Mouse (Mus musculus) lung, adult 2 months (tissue): ENCODE results near the gene Ttc23.

ENCODE experiments used
- CTCF ChIP-seq: fragments of 200-500 bp; IDR thresholded peaks from 2 replicates; pipeline ENCODE4 v1.5.1; 2011; ENCODE audit warnings: mild to moderate bottlenecking, low read length, control low read depth; ENCODE audit not compliant: insufficient read depth
- POLR2A ChIP-seq: fragments of 200-500 bp; IDR thresholded peaks from 2 replicates; pipeline ENCODE4 v1.6.1; 2011; ENCODE audit warnings: low read depth, mild to moderate bottlenecking, control low read depth, low read length, borderline replicate concordance; ENCODE audit errors: extremely low read depth

- no peak for TF ChIP-seq POLR2A
- no peak for TF ChIP-seq CTCF
These were observed 111.3 kb downstream of the Ttc23 start for GRCm38 (mm10) chr7:67758506-67758857.
